Mouse (Mus musculus): ENCODE measurements around the gene Hoxb1. TPM values are rescaled to one million over a fixed set of nuclear protein-coding genes. Genes with fewer than 3 reads are reported as not detected.

Hoxb1 gene
- polyA plus RNA-seq, 1 experiment from 2014 or later, result 0.32 TPM

- H3K27me3 ChIP-seq (ENCODE audit: control insufficient read depth, insufficient read depth, low read length), result no peaks in the 10 kb centered on the region
- ATAC-seq (ENCODE audit: insufficient number of reproducible peaks, insufficient read depth, low FRiP score, low read depth), result no peak
- peak overlapping the region; percentile 39 for H3K4me2 ChIP-seq (replicated peaks; ENCODE audit: low read depth, low read length)
- peak overlapping the region; percentile 37 for H3K9ac ChIP-seq (replicated peaks; ENCODE audit: low read depth, low read length)
- peak overlapping the region; percentile 100 for H3K27ac ChIP-seq (ENCODE audit: low read length)
- peaks cover 45% of the 10 kb centered on the region for H3K4me1 ChIP-seq (ENCODE audit: control insufficient read depth, insufficient read depth, low read length)
- no peaks in the 10 kb centered on the region for H3K9me3 ChIP-seq (ENCODE audit: control insufficient read depth, low read depth, low read length)
- peak overlapping the region; percentile 15 for H3K4me3 ChIP-seq (ENCODE audit: low read depth, low read length)
- whole genome bisulfite sequencing, result 11% methylated on average over 14 of the region's 14 CpGs
- peaks cover 11% of the 10 kb centered on the region; the same call in 1 of the 2 replicates for H3K36me3 ChIP-seq (ENCODE audit: control insufficient read depth, insufficient read depth, low read length)
Measured at GRCm38 (mm10) chr11:96349491-96350340, 15.8 kb upstream of the Hoxb1 start.

- H3K9ac ChIP-seq (replicated peaks; ENCODE audit: low read depth, low read length), result peak within 1 kb of the TSS; percentile 99
- peak within 1 kb of the TSS; percentile 79 for H3K4me3 ChIP-seq (ENCODE audit: low read depth, low read length)
- no peak for ATAC-seq (ENCODE audit: insufficient number of reproducible peaks, insufficient read depth, low FRiP score, low read depth)
- no peaks in the 10 kb centered on the region for H3K9me3 ChIP-seq (ENCODE audit: control insufficient read depth, low read depth, low read length)
- no peaks in the 10 kb centered on the region for H3K27me3 ChIP-seq (ENCODE audit: control insufficient read depth, insufficient read depth, low read length)
- H3K27ac ChIP-seq (ENCODE audit: low read length), result peak within 1 kb of the TSS; percentile 100
- 16% methylated on average over 2 of the region's 2 CpGs for WGBS
- peaks cover 10% of the 10 kb centered on the region; the same call in 1 of the 2 replicates for H3K36me3 ChIP-seq (ENCODE audit: control insufficient read depth, insufficient read depth, low read length)
- H3K4me2 ChIP-seq (replicated peaks; ENCODE audit: low read depth, low read length), result peak within 1 kb of the TSS; percentile 86
- H3K4me1 ChIP-seq (ENCODE audit: control insufficient read depth, insufficient read depth, low read length), result peaks cover 43% of the 10 kb centered on the region
Measured at GRCm38 (mm10) chr11:96350341-96350624, 15.3 kb upstream of the Hoxb1 start, which contains the start of gene Hoxb2. TSS of gene Hoxb2 (plus strand) at chr11:96350525.

- peak overlapping the region; percentile 86 for H3K4me2 ChIP-seq (replicated peaks; ENCODE audit: low read depth, low read length)
- H3K27ac ChIP-seq (ENCODE audit: low read length), result peak overlapping the region; percentile 100
- peak overlapping the region; percentile 99; the same call in 1 of the 2 replicates for H3K9ac ChIP-seq (replicated peaks; ENCODE audit: low read depth, low read length)
- ATAC-seq (ENCODE audit: insufficient number of reproducible peaks, insufficient read depth, low FRiP score, low read depth), result no peak
- no peaks in the 10 kb centered on the region for H3K9me3 ChIP-seq (ENCODE audit: control insufficient read depth, low read depth, low read length)
- peaks cover 42% of the 10 kb centered on the region for H3K4me1 ChIP-seq (ENCODE audit: control insufficient read depth, insufficient read depth, low read length)
- WGBS, result 36% methylated on average over 2 of the region's 2 CpGs
- peaks cover 10% of the 10 kb centered on the region; the same call in 1 of the 2 replicates for H3K36me3 ChIP-seq (ENCODE audit: control insufficient read depth, insufficient read depth, low read length)
- H3K4me3 ChIP-seq (ENCODE audit: low read depth, low read length), result no peak overlapping the region
- no peaks in the 10 kb centered on the region for H3K27me3 ChIP-seq (ENCODE audit: control insufficient read depth, insufficient read depth, low read length)
Measured at GRCm38 (mm10) chr11:96350791-96351190, 14.8 kb upstream of the Hoxb1 start.

- ATAC-seq (ENCODE audit: insufficient number of reproducible peaks, insufficient read depth, low FRiP score, low read depth), result no peak
- Histone ChIP-seq H3K4me3 (ENCODE audit: low read depth, low read length) (peak overlapping the region; percentile 79), H3K36me3 (ENCODE audit: control insufficient read depth, insufficient read depth, low read length) (peaks cover 5% of the 10 kb centered on the region; the same call in 1 of the 2 replicates), H3K4me2 (replicated peaks; ENCODE audit: low read depth, low read length) (peak overlapping the region; percentile 86), H3K27ac (ENCODE audit: low read length) (peak overlapping the region; percentile 100), H3K27me3 (ENCODE audit: control insufficient read depth, insufficient read depth, low read length) (no peaks in the 10 kb centered on the region), H3K9me3 (ENCODE audit: control insufficient read depth, low read depth, low read length) (no peaks in the 10 kb centered on the region), H3K4me1 (ENCODE audit: control insufficient read depth, insufficient read depth, low read length) (peaks cover 37% of the 10 kb centered on the region), H3K9ac (replicated peaks; ENCODE audit: low read depth, low read length) (peak overlapping the region; percentile 99; the same call in 1 of the 2 replicates)
- 5% methylated on average over 11 of the region's 11 CpGs for WGBS
Measured at GRCm38 (mm10) chr11:96351312-96351711, 14.2 kb upstream of the Hoxb1 start.

- peak overlapping the region; percentile 79 for H3K4me3 ChIP-seq (ENCODE audit: low read depth, low read length)
- peaks cover 32% of the 10 kb centered on the region for H3K4me1 ChIP-seq (ENCODE audit: control insufficient read depth, insufficient read depth, low read length)
- peak overlapping the region; percentile 86 for H3K4me2 ChIP-seq (replicated peaks; ENCODE audit: low read depth, low read length)
- peaks cover 5% of the 10 kb centered on the region; the same call in 1 of the 2 replicates for H3K36me3 ChIP-seq (ENCODE audit: control insufficient read depth, insufficient read depth, low read length)
- peak overlapping the region; percentile 99 for H3K9ac ChIP-seq (replicated peaks; ENCODE audit: low read depth, low read length)
- H3K27me3 ChIP-seq (ENCODE audit: control insufficient read depth, insufficient read depth, low read length), result no peaks in the 10 kb centered on the region
- H3K9me3 ChIP-seq (ENCODE audit: control insufficient read depth, low read depth, low read length), result no peaks in the 10 kb centered on the region
- peak overlapping the region; percentile 100 for H3K27ac ChIP-seq (ENCODE audit: low read length)
- 0 out of 2 replicates have a peak, but pooled peaks have one; percentile 60 for ATAC-seq (ENCODE audit: insufficient number of reproducible peaks, insufficient read depth, low FRiP score, low read depth)
- 1% methylated on average over 22 of the region's 22 CpGs for WGBS
Measured at GRCm38 (mm10) chr11:96351831-96352230, 13.7 kb upstream of the Hoxb1 start.

GRCm38 (mm10) chr11:96352691-96353521, 12.6 kb upstream of the Hoxb1 start:
- peak overlapping the region; percentile 86 for H3K4me2 ChIP-seq (replicated peaks; ENCODE audit: low read depth, low read length)
- peak overlapping the region; percentile 79 for H3K4me3 ChIP-seq (ENCODE audit: low read depth, low read length)
- H3K9me3 ChIP-seq (ENCODE audit: control insufficient read depth, low read depth, low read length), result no peaks in the 10 kb centered on the region
- no peak for ATAC-seq (ENCODE audit: insufficient number of reproducible peaks, insufficient read depth, low FRiP score, low read depth)
- peaks cover 31% of the 10 kb centered on the region for H3K4me1 ChIP-seq (ENCODE audit: control insufficient read depth, insufficient read depth, low read length)
- H3K36me3 ChIP-seq (ENCODE audit: control insufficient read depth, insufficient read depth, low read length), result 0 out of 2 replicates have a peak, but pooled peaks cover 5% of the 10 kb centered on the region
- WGBS, result under 1% methylated on average over 75 of the region's 75 CpGs
- H3K9ac ChIP-seq (replicated peaks; ENCODE audit: low read depth, low read length), result peak overlapping the region; percentile 99
- peak overlapping the region; percentile 100 for H3K27ac ChIP-seq (ENCODE audit: low read length)
- H3K27me3 ChIP-seq (ENCODE audit: control insufficient read depth, insufficient read depth, low read length), result no peaks in the 10 kb centered on the region

GRCm38 (mm10) chr11:96353522-96353841, 12.1 kb upstream of the Hoxb1 start:
- Histone ChIP-seq H3K4me1 (ENCODE audit: control insufficient read depth, insufficient read depth, low read length) (peaks cover 25% of the 10 kb centered on the region), H3K27ac (ENCODE audit: low read length) (peak overlapping the region; percentile 100), H3K27me3 (ENCODE audit: control insufficient read depth, insufficient read depth, low read length) (no peaks in the 10 kb centered on the region), H3K9ac (replicated peaks; ENCODE audit: low read depth, low read length) (peak overlapping the region; percentile 99), H3K9me3 (ENCODE audit: control insufficient read depth, low read depth, low read length) (no peaks in the 10 kb centered on the region), H3K36me3 (ENCODE audit: control insufficient read depth, insufficient read depth, low read length) (0 out of 2 replicates have a peak, but pooled peaks cover 5% of the 10 kb centered on the region), H3K4me3 (ENCODE audit: low read depth, low read length) (peak overlapping the region; percentile 79), H3K4me2 (replicated peaks; ENCODE audit: low read depth, low read length) (peak overlapping the region; percentile 86)
- ATAC-seq (ENCODE audit: insufficient number of reproducible peaks, insufficient read depth, low FRiP score, low read depth), result no peak
- WGBS, result 3% methylated on average over 14 of the region's 14 CpGs

- ATAC-seq (ENCODE audit: insufficient number of reproducible peaks, insufficient read depth, low FRiP score, low read depth), result no peak
- Histone ChIP-seq H3K9ac (replicated peaks; ENCODE audit: low read depth, low read length) (peak overlapping the region; percentile 99), H3K4me2 (replicated peaks; ENCODE audit: low read depth, low read length) (peak overlapping the region; percentile 86), H3K36me3 (ENCODE audit: control insufficient read depth, insufficient read depth, low read length) (0 out of 2 replicates have a peak, but pooled peaks cover 5% of the 10 kb centered on the region), H3K4me1 (ENCODE audit: control insufficient read depth, insufficient read depth, low read length) (peaks cover 20% of the 10 kb centered on the region), H3K27me3 (ENCODE audit: control insufficient read depth, insufficient read depth, low read length) (no peaks in the 10 kb centered on the region), H3K27ac (ENCODE audit: low read length) (peak overlapping the region; percentile 74), H3K4me3 (ENCODE audit: low read depth, low read length) (peak overlapping the region; percentile 79), H3K9me3 (ENCODE audit: control insufficient read depth, low read depth, low read length) (no peaks in the 10 kb centered on the region)
- 10% methylated on average over 8 of the region's 8 CpGs for WGBS
Measured at GRCm38 (mm10) chr11:96353939-96354338, 11.6 kb upstream of the Hoxb1 start.

Measured in stomach, embryonic 14.5 days (tissue).